Mouse (Mus musculus): ENCODE results near the gene Il1r1.

- TF ChIP-seq CTCF (IDR thresholded peaks at IDR 0.05; ENCODE audit: control insufficient read depth, insufficient read depth, insufficient replicate concordance, low read depth, low read length) (no peak), POLR2A (IDR thresholded peaks at IDR 0.05; ENCODE audit: control insufficient read depth, low read depth, low read length) (no peak)
Observed at GRCm38 (mm10) chr1:40233217-40233616, 8.3 kb downstream of the Il1r1 start.
